Comparison of ENCODE assay signal across 27 mouse cellular contexts in genomic region chr8:4582754-4583178, GRCm38 (mm10). TPM values are rescaled to one million over a fixed set of nuclear protein-coding genes. Genes with fewer than 3 reads are reported as not detected.
DNase-seq lines count a peak whose midpoint lies in the region; ATAC-seq and TF ChIP-seq lines count a peak whose summit lies in the region.
"Had no signal": no experiment of that assay in that cellular context is flagged by ENCODE, and none has a peak within 500 bp of the region (broad histone marks: within the 10 kb centered on the region; RNA-seq: fewer than 3 reads in every experiment).

No protein-coding gene starts in this region.

- no peak overlapping the region for H3K4me3 ChIP-seq in heart, embryonic 11.5 days (ENCODE audit: low read depth, low read length)
- H3K4me3 ChIP-seq in C2C12 (ENCODE audit: insufficient read depth, poor library complexity, severe bottlenecking), result no peak overlapping the region
- H3K4me3 ChIP-seq in hindbrain, embryonic 12.5 days, result no peak overlapping the region
- no peak overlapping the region for H3K4me3 ChIP-seq in kidney, embryonic 16.5 days (ENCODE audit: low read length)
- H3K4me3 ChIP-seq: forebrain, embryonic 13.5 days; gastrocnemius, adult 2 months; hindbrain, embryonic 10.5 days; limb, embryonic 12.5 days; liver, embryonic 15.5 days; midbrain, embryonic 12.5 days; neural tube, embryonic 15.5 days; stomach, embryonic 15.5 days had no signal

- H3K79me2 ChIP-seq in C2C12 (ENCODE audit: control insufficient read depth, insufficient read depth), result no peaks in the 10 kb centered on the region

- 0 out of 2 replicates have a peak, but pooled peaks have one; percentile 39 for ATAC-seq in heart, embryonic 11.5 days (replicated peaks; ENCODE audit: insufficient number of reproducible peaks, low FRiP score, low TSS enrichment)
- peak; percentile 78 for ATAC-seq in megakaryocyte-erythroid progenitor cell, adult 5-6 weeks (replicated peaks; ENCODE audit: low FRiP score, low TSS enrichment, poor library complexity, severe bottlenecking)
- ATAC-seq in hindbrain, embryonic 12.5 days (ENCODE audit: low FRiP score), result no peak
- no peak for ATAC-seq in kidney, embryonic 16.5 days (ENCODE audit: low FRiP score, low TSS enrichment)
- ATAC-seq: forebrain, embryonic 13.5 days; intestine, embryonic 16.5 days had no signal

- no peak overlapping the region for H3ac ChIP-seq in C2C12 (ENCODE audit: control insufficient read depth, insufficient read length, low read depth)

- no peak overlapping the region for H3K9ac ChIP-seq in heart, embryonic 11.5 days (ENCODE audit: low read depth, low read length)
- no peak overlapping the region for H3K9ac ChIP-seq in hindbrain, embryonic 12.5 days
- no peak overlapping the region for H3K9ac ChIP-seq in kidney, embryonic 16.5 days (replicated peaks; ENCODE audit: low read length)
- H3K9ac ChIP-seq: forebrain, embryonic 13.5 days; limb, embryonic 12.5 days; liver, embryonic 15.5 days; lung, embryonic 14.5 days; midbrain, embryonic 12.5 days; neural tube, embryonic 15.5 days; stomach, embryonic 15.5 days had no signal

- no peak overlapping the region for H3K4me2 ChIP-seq in heart, embryonic 11.5 days
- H3K4me2 ChIP-seq in hindbrain, embryonic 12.5 days (replicated peaks), result no peak overlapping the region
- no peak overlapping the region for H3K4me2 ChIP-seq in kidney, embryonic 16.5 days (replicated peaks; ENCODE audit: low read depth, low read length)
- H3K4me2 ChIP-seq: forebrain, embryonic 13.5 days; limb, embryonic 12.5 days; liver, embryonic 15.5 days; lung, embryonic 14.5 days; midbrain, embryonic 12.5 days; neural tube, embryonic 15.5 days; stomach, embryonic 15.5 days had no signal

- 51% methylated on average over 6 of the region's 6 CpGs for WGBS in heart, embryonic 11.5 days (ENCODE audit: insufficient replicate concordance)
- 85% methylated on average over 6 of the region's 6 CpGs for WGBS in hindbrain, embryonic 12.5 days
- 91% methylated on average over 6 of the region's 6 CpGs for WGBS in kidney, embryonic 16.5 days

- H3K4me1 ChIP-seq in heart, embryonic 11.5 days (ENCODE audit: control insufficient read depth, insufficient read depth, low read length), result no peaks in the 10 kb centered on the region
- no peaks in the 10 kb centered on the region for H3K4me1 ChIP-seq in hindbrain, embryonic 12.5 days
- H3K4me1 ChIP-seq in kidney, embryonic 16.5 days (ENCODE audit: insufficient read depth, low read length), result no peaks in the 10 kb centered on the region
- H3K4me1 ChIP-seq: forebrain, embryonic 13.5 days; hindbrain, embryonic 10.5 days; limb, embryonic 12.5 days; liver, embryonic 15.5 days; midbrain, embryonic 12.5 days; neural tube, embryonic 15.5 days; stomach, embryonic 15.5 days had no signal

- DNase-seq in heart, adult 9 months (ENCODE audit: low spot score in 2 of 2), result no peak
- DNase-seq in MEL-GATA-1-ER (ENCODE audit: extremely low read depth, low read depth), result peak; percentile 78
- DNase-seq: adrenal gland, postnatal 25 days; cerebellum, adult 2 months; cerebellum, postnatal 36 days; gastrocnemius, adult 2 months; gastrocnemius, postnatal 36 days; kidney, adult 9 months; kidney, postnatal 25 days; lung, embryonic 14.5 days; lung, postnatal 14 days; retina, postnatal 1 day; right cerebral cortex, postnatal 14 days had no signal

- no peak for TF ChIP-seq CTCF in C2C12 (IDR thresholded peaks at IDR 0.05; ENCODE audit: control insufficient read depth, insufficient read depth, insufficient read length)

- H3K9me3 ChIP-seq in heart, embryonic 11.5 days (replicated peaks; ENCODE audit: control insufficient read depth, low read length), result no peaks in the 10 kb centered on the region
- no peaks in the 10 kb centered on the region for H3K9me3 ChIP-seq in hindbrain, embryonic 12.5 days (replicated peaks)
- no peaks in the 10 kb centered on the region for H3K9me3 ChIP-seq in kidney, embryonic 16.5 days (ENCODE audit: low read length)
- H3K9me3 ChIP-seq: forebrain, embryonic 13.5 days; G1E; hindbrain, embryonic 10.5 days; limb, embryonic 12.5 days; liver, embryonic 15.5 days; midbrain, embryonic 12.5 days; neural tube, embryonic 15.5 days; stomach, embryonic 15.5 days had no signal

- H3K27me3 ChIP-seq in heart, embryonic 11.5 days (ENCODE audit: control insufficient read depth, insufficient read depth, low read length), result no peaks in the 10 kb centered on the region
- H3K27me3 ChIP-seq in C2C12 (ENCODE audit: control insufficient read depth, insufficient read depth, insufficient read length), result no peaks in the 10 kb centered on the region
- no peaks in the 10 kb centered on the region for H3K27me3 ChIP-seq in hindbrain, embryonic 12.5 days
- no peaks in the 10 kb centered on the region for H3K27me3 ChIP-seq in kidney, embryonic 16.5 days (ENCODE audit: insufficient read depth, low read length)
- H3K27me3 ChIP-seq: forebrain, embryonic 13.5 days; limb, embryonic 12.5 days; liver, embryonic 15.5 days; midbrain, embryonic 12.5 days; neural tube, embryonic 15.5 days; stomach, embryonic 15.5 days had no signal

- no peaks in the 10 kb centered on the region for H3K79me3 ChIP-seq in C2C12 (ENCODE audit: low read depth)

- no peak overlapping the region for H3K27ac ChIP-seq in heart, embryonic 11.5 days (ENCODE audit: low read depth, low read length)
- no peak overlapping the region for H3K27ac ChIP-seq in hindbrain, embryonic 12.5 days
- H3K27ac ChIP-seq in kidney, embryonic 16.5 days (ENCODE audit: low read length), result no peak overlapping the region
- H3K27ac ChIP-seq: forebrain, embryonic 13.5 days; gastrocnemius, adult 2 months; hindbrain, embryonic 10.5 days; limb, embryonic 12.5 days; liver, embryonic 15.5 days; midbrain, embryonic 12.5 days; neural tube, embryonic 15.5 days; stomach, embryonic 15.5 days had no signal

- H3K36me3 ChIP-seq in heart, embryonic 11.5 days (ENCODE audit: control insufficient read depth, insufficient read depth, low read length), result no peaks in the 10 kb centered on the region
- no peaks in the 10 kb centered on the region for H3K36me3 ChIP-seq in C2C12 (ENCODE audit: control insufficient read depth, insufficient read depth)
- H3K36me3 ChIP-seq in hindbrain, embryonic 12.5 days, result no peaks in the 10 kb centered on the region
- H3K36me3 ChIP-seq in kidney, embryonic 16.5 days (ENCODE audit: insufficient read depth, low read length), result no peaks in the 10 kb centered on the region
- H3K36me3 ChIP-seq: G1E; hindbrain, embryonic 10.5 days; limb, embryonic 12.5 days; liver, embryonic 15.5 days; midbrain, embryonic 12.5 days; neural tube, embryonic 15.5 days; stomach, embryonic 15.5 days had no signal

TF ChIP-seq in C2C12, 6 proteins besides CTCF, POLR2A, EP300 and RAD21:
- TF ChIP-seq MYOD1 (IDR thresholded peaks at IDR 0.05; ENCODE audit: control insufficient read depth, insufficient read length, low read depth) (peak; percentile 17), MAX (IDR thresholded peaks at IDR 0.05) (no peak)

RNA-seq across cellular contexts. Expression of gene Zfp958, which starts 30.2 kb away (rescaled TPM):
- polyA plus RNA-seq in heart, embryonic 11.5 days (2014; fragmentation: Nextera tagmentation; extraction: Ambion mirVana), result 10.8 and 11.2 TPM in 2 replicates
- polyA plus RNA-seq in C2C12 (2012; fragmentation: generic; extraction: Trizol), result 2.2 TPM
- total RNA-seq in megakaryocyte-erythroid progenitor cell, adult 5-6 weeks (2014; fragmentation: Nextera tagmentation), result 14.4 and 16.0 TPM in 2 replicates
- total RNA-seq in megakaryocyte-erythroid progenitor cell, adult 5-6 weeks (2017), result 12.3 and 12.5 TPM in 2 replicates
- polyA plus RNA-seq in hindbrain, embryonic 12.5 days (2016; fragmentation: Nextera tagmentation; extraction: Ambion mirVana), result 14.4 and 14.8 TPM in 2 replicates
- polyA plus RNA-seq in kidney, embryonic 16.5 days (2015; fragmentation: Nextera tagmentation; extraction: Ambion mirVana), result 15.1 and 16.3 TPM in 2 replicates

Comparison
In these comparisons a context has a peak if more than half of its experiments do, and no peak if none do; other contexts are left out.
1. ATAC-seq: peak in heart, embryonic 11.5 days (single experiment) and megakaryocyte-erythroid progenitor cell, adult 5-6 weeks (single experiment); none in hindbrain, embryonic 12.5 days (single experiment) and kidney, embryonic 16.5 days (single experiment).